Mouse (Mus musculus) spleen, adult 2 months (tissue): ENCODE results near the gene Arid1b.

Source experiments
- CTCF ChIP-seq: fragments of 200-500 bp; IDR thresholded peaks from 2 replicates; pipeline ENCODE4 v1.5.1; 2011; ENCODE audit warnings: mild to moderate bottlenecking, inconsistent platforms; ENCODE audit not compliant: insufficient read depth, insufficient read length, insufficient replicate concordance; ENCODE audit errors: extremely low read depth
- POLR2A ChIP-seq: fragments of 200-500 bp; IDR thresholded peaks from 2 replicates; pipeline ENCODE4 v1.6.1; 2011; ENCODE audit warnings: low read depth, low read length, inconsistent platforms

GRCm38 (mm10) chr17:5012091-5012490, 18.0 kb downstream of the Arid1b start:
- TF ChIP-seq POLR2A = no peak
- no peak for TF ChIP-seq CTCF
